Mouse (Mus musculus) inflammation-experienced regulatory T-cells, adult 6 months (primary cell): Measurements from ENCODE around the gene Jun. TPM values are rescaled to one million over a fixed set of nuclear protein-coding genes. Genes with fewer than 3 reads are reported as not detected.

Experiments
- ATAC-seq: one replicate; pipeline ENCODE4 v1.8.0; 2017
- polyA plus RNA-seq, 3 experiments: library from polyadenylated mRNA; unstranded; fragments of 100-300 nt; shearing (Covaris generic); gene quantifications; one replicate each; pipeline ENCODE4 v1.2.1; 2017

Jun gene
- polyA plus RNA-seq, 3 experiments from 2014 or later = 7.3 to 33.5 (median 20.9) TPM

DNA sequence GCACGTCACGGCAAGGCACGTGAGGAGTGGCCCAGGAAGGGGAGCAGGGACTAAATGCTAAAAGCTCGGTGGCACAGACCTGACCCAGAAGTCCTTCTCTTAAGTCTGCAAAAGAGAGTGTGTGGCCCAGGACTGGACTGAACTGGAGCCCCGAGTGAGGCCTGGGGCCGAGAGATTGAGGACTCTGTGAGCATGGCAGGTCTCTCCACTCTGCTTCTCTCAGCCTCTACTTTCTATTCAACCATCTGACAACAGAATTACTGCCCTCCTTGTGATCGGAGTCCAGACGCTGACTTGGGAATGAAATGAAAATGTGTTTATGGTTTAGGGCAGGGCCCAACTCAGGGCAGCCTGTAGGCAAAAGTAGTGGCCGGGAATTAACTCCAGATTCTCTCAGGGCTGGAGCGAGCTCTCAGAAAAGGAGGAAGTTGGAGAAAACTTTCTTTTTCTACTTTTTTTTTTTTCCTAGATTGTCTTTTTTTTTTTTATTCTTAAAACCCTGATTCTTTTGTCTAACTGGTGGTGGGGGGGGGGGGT, 21.3 kb upstream of the Jun start:
- no peak for ATAC-seq

DNA sequence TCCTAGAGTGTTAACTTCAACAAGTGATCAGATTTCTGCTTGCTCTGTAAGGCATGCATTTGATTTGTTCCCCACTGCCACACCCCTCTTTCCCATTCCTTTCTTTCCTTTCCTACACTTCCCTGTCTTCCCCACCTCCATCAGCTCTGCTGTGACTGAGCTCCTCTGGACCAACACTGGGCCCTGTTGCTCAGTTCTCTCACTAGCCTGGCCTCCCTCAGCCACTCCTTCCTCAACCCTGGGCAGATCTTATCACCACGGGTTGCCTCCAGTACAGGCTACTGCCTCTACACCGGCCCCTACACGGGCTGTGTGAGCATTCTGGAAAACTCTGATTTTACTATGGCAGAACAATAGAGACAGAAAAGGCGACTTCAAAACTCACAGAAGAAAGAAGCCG, 18.4 kb upstream of the Jun start:
- no peak for ATAC-seq

- peak; percentile 85 for ATAC-seq
Observed at GRCm38 (mm10) chr4:95068045-95068948, 16.3 kb upstream of the Jun start.

DNA sequence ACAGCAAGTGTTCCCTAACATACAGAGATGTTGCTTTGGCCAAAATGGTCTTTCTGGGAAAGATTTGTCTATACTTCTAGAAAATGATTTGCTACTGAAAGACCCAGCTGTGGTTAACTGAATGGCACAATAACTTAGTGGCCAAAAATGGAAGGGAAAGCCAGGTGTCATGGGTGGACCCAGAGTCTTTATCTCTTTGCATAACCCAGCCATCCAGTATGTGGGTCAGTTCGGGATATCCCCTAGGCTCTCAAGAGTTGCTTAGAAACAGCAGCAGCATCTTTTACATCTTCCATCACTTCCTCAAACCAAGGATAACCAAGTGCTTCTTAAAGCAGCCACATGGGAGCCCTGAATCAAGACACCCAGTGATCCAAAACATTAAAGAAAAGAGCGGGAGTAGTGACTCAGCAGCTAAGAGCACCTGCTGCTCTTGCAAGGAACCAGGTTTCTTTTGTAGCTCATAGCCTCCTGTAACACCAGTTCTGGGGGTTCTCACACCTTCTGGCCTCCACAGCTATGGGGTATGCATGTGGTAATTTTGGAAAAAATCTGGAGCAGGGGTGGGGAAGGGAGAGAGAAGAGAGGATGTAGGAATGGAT, 11.7 kb upstream of the Jun start:
- ATAC-seq = no peak

DNA sequence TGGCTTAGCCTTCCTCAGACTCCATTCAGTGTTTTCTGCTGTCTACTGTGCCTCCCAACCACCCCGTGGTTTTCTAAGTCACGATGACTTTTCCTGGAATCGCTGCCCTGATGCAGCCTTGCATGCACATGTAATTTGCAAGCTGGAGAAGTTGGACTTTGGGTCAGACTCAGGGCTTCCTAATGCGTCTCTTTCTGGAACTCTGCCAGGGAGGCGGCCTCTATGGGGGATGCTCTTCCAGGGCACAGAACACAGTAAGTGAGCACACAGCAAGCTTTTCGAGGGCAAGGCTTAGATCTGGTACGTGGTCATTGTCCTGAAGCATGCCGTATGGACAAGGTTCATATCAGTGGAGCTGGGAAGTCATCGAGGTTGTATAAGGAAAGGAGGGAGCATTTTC, 10.9 kb upstream of the Jun start:
- ATAC-seq = no peak

- ATAC-seq = no peak
Observed at GRCm38 (mm10) chr4:95057264-95057663, 5.2 kb upstream of the Jun start.

DNA sequence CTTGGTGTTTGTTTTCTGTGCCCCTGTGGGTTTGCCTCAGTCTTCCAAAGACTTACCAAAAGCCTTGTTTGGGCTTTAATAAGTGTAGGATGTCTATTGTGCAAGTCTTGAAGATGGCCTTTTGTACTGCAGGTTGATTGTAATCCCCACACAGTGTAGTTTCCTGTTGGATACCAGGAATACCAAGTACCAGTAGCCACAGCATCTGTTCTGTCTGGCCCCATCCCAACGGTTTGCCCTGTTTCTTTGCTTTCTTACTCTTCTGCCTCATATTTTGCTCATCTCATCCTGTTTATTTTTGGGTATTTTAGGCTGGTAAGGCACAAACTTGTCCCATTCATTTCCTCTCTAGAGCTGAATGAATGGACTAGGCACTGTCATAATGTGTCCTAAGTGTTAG, 3.3 kb upstream of the Jun start:
- ATAC-seq = no peak

DNA sequence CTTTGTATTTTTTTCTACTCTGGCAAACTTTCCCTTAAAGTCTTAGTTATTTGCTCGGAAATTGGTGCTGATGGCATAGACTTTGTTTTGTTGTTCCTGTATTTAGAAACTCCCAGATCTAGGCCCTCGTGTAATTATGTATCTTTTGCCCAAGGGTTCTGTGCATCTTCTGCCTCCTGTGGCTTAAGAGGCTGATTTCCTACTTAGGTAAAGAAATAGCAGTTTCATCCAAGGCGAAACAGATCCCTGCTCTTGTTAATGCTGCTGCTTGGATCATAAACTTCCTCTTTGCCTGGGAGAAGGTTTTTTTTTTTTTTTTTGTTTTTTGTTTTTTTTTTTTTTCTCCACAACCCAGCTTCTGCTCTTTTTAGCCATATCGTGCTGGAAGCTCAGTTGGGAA, 2.3 kb upstream of the Jun start:
- ATAC-seq = no peak

GRCm38 (mm10) chr4:95053791-95054117, 1.7 kb upstream of the Jun start:
- ATAC-seq = no peak

DNA sequence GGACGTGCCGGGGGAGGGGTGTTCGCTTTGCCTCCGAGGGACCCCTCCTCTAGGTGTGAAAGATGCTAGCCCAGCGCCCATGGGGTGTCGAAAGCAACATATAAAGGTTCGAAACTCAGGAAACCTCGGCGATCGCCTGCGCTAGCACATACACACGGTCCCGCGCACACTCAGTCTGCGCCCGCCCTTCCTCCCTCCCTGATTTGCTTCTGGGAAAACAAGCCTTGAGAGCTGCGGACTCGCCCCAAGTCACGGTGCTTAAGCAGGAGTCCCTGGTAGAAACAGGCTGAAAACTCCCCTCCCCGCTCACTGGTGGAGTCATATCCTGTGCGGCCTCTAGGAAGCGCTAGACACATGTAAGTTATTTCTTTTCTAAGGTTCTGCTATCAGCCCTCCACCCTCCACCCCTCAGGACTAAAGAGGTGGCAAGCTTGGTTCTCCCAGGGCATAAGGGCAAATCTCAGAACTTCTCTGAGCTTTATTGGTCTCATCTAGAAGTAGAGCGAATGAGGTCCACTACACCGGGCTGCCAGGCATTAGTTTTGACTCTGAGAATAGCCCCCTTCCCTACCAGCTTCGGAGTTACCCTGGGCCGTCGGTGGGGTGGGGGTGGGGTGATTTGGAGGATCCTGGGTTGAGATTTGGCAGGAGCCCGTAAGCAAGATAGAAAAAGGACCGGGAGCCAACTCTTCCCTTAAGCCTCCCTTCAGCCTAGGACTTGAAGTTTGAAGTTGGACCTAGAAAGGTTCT, 1.2 kb upstream of the Jun start:
- ATAC-seq = peak; percentile 52

DNA sequence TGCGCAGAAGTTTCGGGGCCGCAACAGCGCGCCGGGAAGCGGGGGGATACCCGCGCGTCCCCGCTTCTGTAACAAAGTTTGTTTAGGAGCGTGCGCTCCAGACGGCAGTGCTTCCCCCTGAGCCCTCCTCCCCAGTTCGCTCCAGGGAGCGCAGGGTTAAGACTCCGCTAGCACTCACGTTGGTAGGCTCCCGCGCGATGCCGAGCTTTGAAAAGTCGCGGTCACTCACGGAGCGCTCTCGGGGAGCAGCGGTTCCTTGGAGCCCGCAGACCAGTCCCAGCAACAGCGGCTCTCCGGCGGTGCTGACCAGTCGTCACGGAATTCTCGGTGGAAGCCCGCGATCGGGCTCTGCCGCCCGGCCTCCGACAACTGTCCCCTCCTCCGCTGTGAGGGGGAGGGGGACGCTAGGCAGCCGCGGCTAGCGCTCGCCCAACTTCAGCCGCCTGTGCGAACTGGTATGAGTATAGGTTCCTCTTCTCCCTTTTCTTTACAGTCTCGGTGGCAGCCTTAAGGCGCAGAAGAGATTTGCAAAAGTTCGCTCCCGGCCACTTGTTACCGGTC, 631 bp downstream of the Jun start:
- ATAC-seq = no peak

DNA sequence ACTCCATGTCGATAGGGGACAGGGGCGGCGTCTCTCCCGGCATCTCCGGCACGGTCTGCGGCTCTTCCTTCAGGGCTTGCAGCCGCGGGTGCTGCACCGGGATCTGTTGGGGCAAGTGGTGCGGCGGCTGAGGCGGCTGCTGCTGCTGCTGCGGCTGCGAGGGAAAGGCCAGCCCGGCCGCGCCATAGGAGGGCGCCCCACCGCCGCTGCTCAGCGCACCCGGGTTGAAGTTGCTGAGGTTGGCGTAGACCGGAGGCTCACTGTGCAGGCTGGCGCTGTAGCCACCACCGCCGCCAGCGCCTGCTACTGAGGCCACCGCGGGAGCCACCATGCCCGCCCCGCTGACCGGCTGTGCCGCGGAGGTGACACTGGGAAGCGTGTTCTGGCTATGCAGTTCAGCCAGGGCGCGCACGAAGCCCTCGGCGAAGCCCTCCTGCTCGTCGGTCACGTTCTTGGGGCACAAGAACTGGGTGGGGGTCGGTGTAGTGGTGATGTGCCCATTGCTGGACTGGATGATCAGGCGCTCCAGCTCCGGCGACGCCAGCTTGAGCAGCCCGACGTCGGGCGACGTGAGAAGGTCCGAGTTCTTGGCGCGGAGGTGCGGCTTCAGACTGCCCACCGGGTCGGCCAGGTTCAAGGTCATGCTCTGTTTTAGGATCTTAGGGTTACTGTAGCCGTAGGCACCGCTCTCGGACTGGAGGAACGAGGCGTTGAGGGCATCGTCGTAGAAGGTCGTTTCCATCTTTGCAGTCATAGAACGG, 1.3 kb downstream of the Jun start:
- ATAC-seq = peak; percentile 14

DNA sequence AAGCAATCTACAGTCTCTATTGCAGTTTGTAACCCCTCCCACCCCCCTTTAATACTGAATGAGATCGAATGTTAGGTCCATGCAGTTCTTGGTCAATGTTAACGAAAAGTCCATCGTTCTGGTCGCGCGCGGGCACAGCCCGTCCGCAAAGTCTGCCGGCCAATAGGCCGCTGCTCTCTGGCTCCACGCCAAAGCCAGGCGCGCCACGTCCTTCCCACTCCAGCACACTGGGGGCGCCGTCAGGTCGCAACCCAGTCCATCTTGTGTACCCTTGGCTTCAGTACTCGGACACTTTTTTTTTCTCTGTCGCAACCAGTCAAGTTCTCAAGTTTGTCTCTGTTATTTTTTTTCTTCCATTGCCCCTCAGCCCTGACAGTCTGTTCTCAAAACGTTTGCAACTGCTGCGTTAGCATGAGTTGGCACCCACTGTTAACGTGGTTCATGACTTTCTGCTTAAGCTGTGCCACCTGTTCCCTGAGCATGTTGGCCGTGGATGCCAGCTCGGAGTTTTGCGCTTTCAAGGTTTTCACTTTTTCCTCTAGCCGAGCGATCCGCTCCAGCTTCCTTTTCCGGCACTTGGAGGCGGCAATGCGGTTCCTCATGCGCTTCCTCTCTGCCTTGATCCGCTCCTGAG, 2.0 kb downstream of the Jun start:
- peak; percentile 5 for ATAC-seq

DNA sequence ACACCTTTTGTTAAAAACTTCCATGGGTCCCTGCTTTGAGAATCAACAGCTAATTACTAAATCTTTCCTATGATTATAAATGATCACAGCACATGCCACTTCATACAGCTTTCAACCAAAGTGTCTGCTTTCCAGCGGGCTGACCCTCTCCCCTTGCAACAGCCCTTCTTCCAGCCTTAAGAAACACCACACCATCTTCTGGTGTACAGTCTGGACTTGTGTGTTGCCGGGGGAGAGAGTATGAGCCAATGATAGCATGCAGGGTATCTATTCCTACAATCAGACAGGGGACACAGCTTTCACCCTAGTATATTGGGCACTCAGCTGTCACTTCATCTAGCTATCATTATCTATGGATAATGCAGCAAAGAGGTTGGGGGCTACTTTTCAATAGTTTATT, 2.9 kb downstream of the Jun start:
- ATAC-seq = no peak

- ATAC-seq = no peak
Observed at GRCm38 (mm10) chr4:95048731-95049100, 3.3 kb downstream of the Jun start.

GRCm38 (mm10) chr4:95048021-95048730, 3.8 kb downstream of the Jun start:
- ATAC-seq = no peak

GRCm38 (mm10) chr4:95045133-95045532, 6.9 kb downstream of the Jun start:
- no peak for ATAC-seq

GRCm38 (mm10) chr4:95044721-95045120, 7.3 kb downstream of the Jun start:
- no peak for ATAC-seq

DNA sequence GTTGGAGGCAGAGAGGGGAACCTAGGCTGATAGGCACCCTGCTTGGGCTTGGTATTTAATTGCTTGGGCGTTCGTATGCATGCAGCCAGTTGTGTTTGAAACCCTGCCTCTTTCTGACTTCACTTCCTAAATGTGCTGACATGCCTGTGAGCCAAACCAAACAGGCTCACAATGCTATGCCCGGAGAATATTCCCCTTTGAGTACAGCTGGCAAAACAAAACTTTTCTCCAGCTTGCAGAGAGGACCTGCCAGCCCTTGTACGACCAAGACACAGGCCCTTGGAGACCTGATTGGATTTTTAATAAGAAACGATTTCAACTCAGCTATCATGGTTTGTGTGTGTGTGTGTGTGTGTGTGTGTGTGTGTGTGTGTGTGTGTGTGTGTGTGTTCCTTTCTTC, 14.0 kb downstream of the Jun start:
- ATAC-seq = no peak

DNA sequence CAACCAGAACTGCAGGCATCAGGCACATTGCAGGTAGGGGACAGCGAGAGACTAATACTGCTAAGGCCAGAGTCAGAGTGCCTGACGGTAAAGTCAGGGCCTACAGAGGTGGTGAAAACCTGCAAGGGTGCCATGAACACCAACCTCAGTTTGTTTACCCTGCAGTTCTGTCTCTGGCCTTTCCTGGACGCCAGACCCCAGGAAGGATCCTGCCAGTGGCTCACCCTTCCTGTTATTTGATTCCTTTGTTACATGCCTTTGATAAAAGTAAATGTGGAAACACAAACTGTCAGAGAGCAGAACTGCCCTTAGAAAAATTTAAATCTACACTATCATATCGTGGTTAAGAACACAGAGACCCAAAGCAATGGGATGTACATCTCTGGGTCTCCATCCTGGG, 20.9 kb downstream of the Jun start:
- ATAC-seq = no peak
